Mouse (Mus musculus) neural tube, embryonic 14.5 days (tissue): ENCODE results near the gene Dock4. TPM values are rescaled to one million over a fixed set of nuclear protein-coding genes. Genes with fewer than 3 reads are reported as not detected.

Source experiments
- ATAC-seq: fragments of 200-750 bp; cut with Nextera tagmentation; 2 replicates; pipeline ENCODE4 v1.8.0; 2017; ENCODE audit warnings: low read depth, mild to moderate bottlenecking, moderate TSS enrichment, moderate library complexity
- H3K27ac ChIP-seq: fragments of 300-500 bp; sonication (generic); 2 replicates; pipeline ENCODE4 v1.5.1; 2014; ENCODE audit warnings: low read depth, mild to moderate bottlenecking, control low read depth, low read length, moderate library complexity, mixed read lengths
- H3K27me3 ChIP-seq: fragments of 300-500 bp; sonication (generic); 2 replicates; pipeline ENCODE4 v1.6.1; 2014; ENCODE audit warnings: low read length; ENCODE audit not compliant: control insufficient read depth, insufficient read depth
- H3K36me3 ChIP-seq: fragments of 300-500 bp; sonication (generic); 2 replicates; pipeline ENCODE4 v1.6.1; 2014; ENCODE audit warnings: low read length, mixed read lengths; ENCODE audit not compliant: control insufficient read depth, insufficient read depth
- H3K4me1 ChIP-seq: fragments of 300-500 bp; sonication (generic); 2 replicates; pipeline ENCODE4 v1.6.1; 2014; ENCODE audit warnings: low read length; ENCODE audit not compliant: control insufficient read depth, insufficient read depth
- H3K4me2 ChIP-seq: fragments of 300-500 bp; sonication (generic); 2 replicates; pipeline ENCODE4 v1.6.1; 2014; ENCODE audit warnings: mild to moderate bottlenecking, low read depth, low read length, control low read depth
- H3K4me3 ChIP-seq: fragments of 300-500 bp; sonication (generic); 2 replicates; pipeline ENCODE4 v1.5.1; 2014; ENCODE audit warnings: low read depth, low read length, control low read depth, mixed read lengths
- H3K9ac ChIP-seq: fragments of 300-500 bp; sonication (generic); replicated peaks from 2 replicates; pipeline ENCODE4 v1.6.1; 2014; ENCODE audit warnings: low read depth, mild to moderate bottlenecking, control low read depth, low read length, mixed read lengths
- H3K9me3 ChIP-seq: fragments of 300-500 bp; sonication (generic); 2 replicates; pipeline ENCODE4 v1.6.1; 2016; ENCODE audit warnings: low read length; ENCODE audit not compliant: control insufficient read depth
- WGBS: fragments of 180-500 bp; shearing (Covaris S2); extraction: QIAGEN DNeasy Blood & Tissue Kit; methylation state at CpG from one replicate; pipeline ENCODE4 v1.1.7; 2014; 5-methylcytosine and 5-hydroxymethylcytosine counted together
- polyA plus RNA-seq: library from polyadenylated mRNA; unstranded; fragments of >200 nt; fragmentation: Nextera tagmentation; extraction: Ambion mirVana; gene quantifications from 2 replicates; pipeline ENCODE4 v1.2.1, GENCODE M21; 2014

The Dock4 gene
- polyA plus RNA-seq, 1 experiment from 2014 or later = 45.4 TPM

DNA sequence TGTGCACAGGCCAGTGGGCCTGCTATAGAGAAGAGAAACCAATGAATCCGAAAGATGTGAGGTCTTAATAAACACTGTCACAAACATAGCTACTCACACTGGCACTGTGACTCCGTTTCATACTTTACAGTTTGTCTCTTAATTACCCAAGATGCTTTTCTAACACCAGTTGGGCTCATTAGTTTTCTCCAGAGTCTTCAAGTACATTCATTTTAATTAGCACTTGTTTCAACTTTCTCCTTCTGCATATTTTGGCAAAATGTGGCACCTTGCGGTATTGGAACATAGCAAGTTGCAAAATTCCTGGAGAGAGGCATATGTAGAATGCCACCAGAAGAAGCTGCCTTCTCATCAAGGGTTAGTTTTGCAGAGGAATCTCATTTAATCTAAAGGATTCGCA is 252.6 kb downstream of the Dock4 start:
- Histone ChIP-seq H3K27ac (no peak overlapping the region), H3K9me3 (no peaks in the 10 kb centered on the region), H3K4me2 (no peak overlapping the region), H3K9ac (no peak overlapping the region), H3K4me3 (no peak overlapping the region), H3K27me3 (no peaks in the 10 kb centered on the region), H3K36me3 (no peaks in the 10 kb centered on the region), H3K4me1 (0 out of 2 replicates have a peak, but pooled peaks cover 2% of the 10 kb centered on the region)
- WGBS = 91% methylated on average over 4 of the region's 4 CpGs
- ATAC-seq = no peak

DNA sequence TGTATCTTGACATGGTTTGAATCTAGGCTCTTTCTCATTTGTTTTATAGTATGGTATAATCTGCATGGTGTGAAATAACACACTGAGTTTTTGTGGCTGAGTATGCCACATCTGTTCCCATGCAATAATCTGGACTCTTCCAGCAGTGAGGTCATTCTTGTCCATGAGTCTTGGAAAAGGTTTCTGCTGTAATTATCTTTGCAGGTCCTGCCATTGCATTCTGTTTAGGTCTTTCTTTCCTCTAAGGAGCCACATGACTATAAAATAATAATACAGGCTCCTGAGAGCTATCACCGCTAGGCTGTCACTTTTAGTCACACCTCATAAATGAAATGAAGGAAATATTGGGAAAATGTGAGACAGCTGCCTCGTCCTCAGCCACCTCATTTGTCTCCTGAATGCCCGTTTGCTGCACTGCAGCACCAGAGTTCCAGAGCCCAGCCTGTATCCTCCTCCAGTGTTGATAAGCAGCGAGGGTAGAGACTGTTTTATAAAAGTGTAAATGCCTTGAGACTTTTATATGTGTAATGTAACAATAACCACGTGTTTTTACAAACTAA is 256.6 kb downstream of the Dock4 start:
- Histone ChIP-seq H3K4me2 (no peak overlapping the region), H3K27ac (no peak overlapping the region), H3K27me3 (no peaks in the 10 kb centered on the region), H3K4me1 (no peaks in the 10 kb centered on the region), H3K36me3 (peaks cover 4% of the 10 kb centered on the region; the same call in 1 of the 2 replicates), H3K4me3 (no peak overlapping the region), H3K9ac (no peak overlapping the region), H3K9me3 (no peaks in the 10 kb centered on the region)
- WGBS = 58% methylated on average over 5 of the region's 5 CpGs
- no peak for ATAC-seq

DNA sequence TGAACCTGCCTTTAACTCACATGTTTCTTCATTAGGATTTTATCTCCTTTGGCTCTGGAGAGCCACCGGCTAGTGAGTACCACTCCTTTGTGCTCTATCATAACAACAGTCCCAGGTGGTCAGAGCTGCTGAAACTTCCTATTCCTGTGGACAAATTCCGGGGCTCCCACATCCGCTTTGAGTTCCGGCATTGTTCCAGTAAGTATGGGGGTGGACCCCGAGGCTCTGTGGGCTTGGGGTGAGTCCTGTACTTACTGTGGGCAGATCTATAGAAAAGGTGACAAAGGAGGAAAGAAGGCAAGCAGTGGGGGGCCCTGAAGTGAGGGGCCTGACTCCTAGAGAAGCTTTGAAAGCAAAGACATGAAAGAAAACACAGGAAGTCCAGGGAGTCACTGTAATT is 258.5 kb downstream of the Dock4 start:
- Histone ChIP-seq H3K36me3 (peaks cover 7% of the 10 kb centered on the region; the same call in 1 of the 2 replicates), H3K4me1 (no peaks in the 10 kb centered on the region), H3K9ac (no peak overlapping the region), H3K27ac (no peak overlapping the region), H3K27me3 (no peaks in the 10 kb centered on the region), H3K4me3 (no peak overlapping the region), H3K4me2 (no peak overlapping the region), H3K9me3 (no peaks in the 10 kb centered on the region)
- no peak for ATAC-seq
- 22% methylated on average over 5 of the region's 5 CpGs for WGBS

DNA sequence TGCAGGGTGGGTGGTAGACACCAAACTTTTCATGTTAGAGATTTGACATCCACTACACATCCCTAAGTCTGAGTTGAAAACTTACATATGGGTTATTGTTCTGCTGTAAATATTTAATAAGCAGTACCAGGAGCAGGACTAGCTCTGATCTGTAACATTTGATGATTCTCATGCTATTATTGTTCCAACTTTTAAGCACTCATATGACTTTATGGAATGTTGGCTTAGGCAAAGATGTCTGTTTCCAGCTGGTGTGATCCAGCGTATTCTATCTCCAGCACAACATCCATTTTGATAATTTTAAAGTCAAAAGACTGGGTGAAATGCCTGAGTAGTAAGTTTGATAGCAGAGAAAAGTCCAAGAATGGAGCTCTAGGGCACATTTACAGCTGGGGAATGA is 261.4 kb downstream of the Dock4 start:
- Histone ChIP-seq H3K9me3 (no peaks in the 10 kb centered on the region), H3K27ac (no peak overlapping the region), H3K36me3 (peaks cover 11% of the 10 kb centered on the region; the same call in 1 of the 2 replicates), H3K4me1 (no peaks in the 10 kb centered on the region), H3K9ac (no peak overlapping the region), H3K27me3 (no peaks in the 10 kb centered on the region), H3K4me2 (no peak overlapping the region), H3K4me3 (no peak overlapping the region)
- no peak for ATAC-seq
- WGBS = 98% methylated on average over 1 of the region's 1 CpGs

DNA sequence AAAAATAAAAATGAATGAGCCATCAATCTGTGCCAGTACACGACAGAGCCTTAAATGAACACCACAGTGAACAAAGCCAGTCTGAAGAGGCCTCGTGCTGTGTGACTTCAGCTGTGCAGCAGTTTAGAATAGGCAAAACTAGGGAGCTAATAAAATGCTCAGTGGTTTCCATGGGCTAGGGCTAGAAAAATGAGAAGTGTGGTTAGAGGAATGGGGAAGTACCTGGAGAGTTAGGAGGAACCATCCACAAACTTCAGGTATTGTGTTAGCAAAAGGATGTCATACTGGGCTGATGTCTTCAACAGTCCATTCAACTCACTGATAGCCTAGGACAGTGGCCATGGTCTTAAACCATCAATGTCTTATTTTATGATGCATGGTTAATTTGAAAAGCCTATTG is 263.3 kb downstream of the Dock4 start:
- Histone ChIP-seq H3K4me2 (no peak overlapping the region), H3K4me3 (no peak overlapping the region), H3K4me1 (no peaks in the 10 kb centered on the region), H3K9me3 (no peaks in the 10 kb centered on the region), H3K9ac (no peak overlapping the region), H3K27ac (no peak overlapping the region), H3K27me3 (no peaks in the 10 kb centered on the region), H3K36me3 (0 out of 2 replicates have a peak, but pooled peaks cover 7% of the 10 kb centered on the region)
- 33% methylated on average over 2 of the region's 2 CpGs for WGBS
- no peak for ATAC-seq

DNA sequence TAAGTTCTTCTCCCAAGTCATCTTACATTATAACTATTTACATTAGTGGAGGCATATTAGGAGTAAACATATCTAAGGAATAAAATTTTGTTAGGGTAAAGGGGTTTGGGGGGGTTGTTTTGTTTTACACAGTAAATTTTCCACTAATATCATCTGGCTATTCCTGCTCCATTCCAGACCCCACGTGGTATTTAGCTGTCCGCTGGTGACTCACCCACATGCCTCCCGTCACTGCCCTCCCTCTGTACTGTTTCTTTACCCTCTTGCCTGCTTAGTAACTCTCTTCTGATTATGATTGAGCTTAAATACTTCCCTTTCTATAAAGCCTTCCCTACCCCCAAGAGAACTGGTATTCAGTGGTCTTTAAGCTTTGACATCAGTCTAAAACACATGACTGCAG is 266.5 kb downstream of the Dock4 start:
- 97% methylated on average over 3 of the region's 3 CpGs for WGBS
- no peak for ATAC-seq
- no peak overlapping the region for H3K9ac ChIP-seq

DNA sequence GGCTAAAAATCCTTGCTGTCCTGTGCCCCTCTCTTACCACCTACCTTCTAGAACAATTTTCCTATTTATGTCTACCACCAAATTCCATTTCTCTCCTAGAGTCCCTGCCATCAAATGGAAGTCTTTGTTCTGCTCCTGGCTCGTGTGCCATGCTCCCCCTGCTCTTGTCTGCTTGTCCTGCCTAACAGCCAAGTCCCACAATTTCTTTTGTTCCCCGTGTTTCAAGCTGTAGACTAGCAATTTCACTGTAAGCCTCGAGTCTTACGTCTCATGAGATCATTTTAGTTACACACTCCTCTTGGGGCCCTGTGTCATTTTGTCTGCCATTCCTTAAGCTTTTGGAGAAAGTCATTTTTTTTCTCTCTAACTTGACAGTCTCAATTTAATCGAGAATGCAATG is 268.5 kb downstream of the Dock4 start:
- ATAC-seq = no peak
- WGBS = 38% methylated on average over 5 of the region's 5 CpGs
- H3K27ac ChIP-seq = no peak overlapping the region

More for the DNA sequence above, 266.5 kb downstream of the Dock4 start:
- no peak overlapping the region for H3K4me3 ChIP-seq
- no peak overlapping the region for H3K27ac ChIP-seq
- H3K4me1 ChIP-seq = no peaks in the 10 kb centered on the region
- no peaks in the 10 kb centered on the region for H3K27me3 ChIP-seq
- H3K9me3 ChIP-seq = no peaks in the 10 kb centered on the region
- 0 out of 2 replicates have a peak, but pooled peaks cover 7% of the 10 kb centered on the region for H3K36me3 ChIP-seq
- H3K4me2 ChIP-seq = no peak overlapping the region

DNA sequence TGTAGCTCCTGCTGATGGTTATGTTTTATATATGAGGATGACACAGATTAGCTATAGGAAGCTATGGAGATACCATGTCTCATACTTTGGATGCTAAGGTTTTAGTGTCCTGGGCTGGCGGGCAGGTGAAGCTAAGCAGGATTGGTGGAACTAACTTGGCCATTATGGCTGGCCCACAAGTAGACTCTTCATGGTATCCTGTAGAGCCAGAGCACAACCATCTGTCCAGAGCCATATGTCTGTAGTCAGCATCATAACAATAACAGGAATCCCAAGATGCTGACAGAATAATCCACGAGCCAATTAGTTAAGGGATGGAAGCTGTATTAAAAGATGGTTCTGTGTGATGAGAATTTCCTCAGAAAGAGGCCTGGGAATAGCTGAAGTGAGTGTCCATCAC is 269.4 kb downstream of the Dock4 start:
- H3K4me1 ChIP-seq = no peaks in the 10 kb centered on the region
- no peak for ATAC-seq
- no peak overlapping the region for H3K9ac ChIP-seq
- H3K36me3 ChIP-seq = 0 out of 2 replicates have a peak, but pooled peaks cover 4% of the 10 kb centered on the region
- H3K4me3 ChIP-seq = no peak overlapping the region
- H3K27ac ChIP-seq = no peak overlapping the region
- H3K4me2 ChIP-seq = no peak overlapping the region
- 83% methylated on average over 2 of the region's 2 CpGs for WGBS
- H3K9me3 ChIP-seq = no peaks in the 10 kb centered on the region
- H3K27me3 ChIP-seq = no peaks in the 10 kb centered on the region

More for the DNA sequence above, 268.5 kb downstream of the Dock4 start:
- H3K4me1 ChIP-seq = no peaks in the 10 kb centered on the region
- no peak overlapping the region for H3K4me2 ChIP-seq
- H3K27me3 ChIP-seq = no peaks in the 10 kb centered on the region
- H3K9me3 ChIP-seq = no peaks in the 10 kb centered on the region
- no peak overlapping the region for H3K4me3 ChIP-seq
- H3K36me3 ChIP-seq = 0 out of 2 replicates have a peak, but pooled peaks cover 4% of the 10 kb centered on the region
- H3K9ac ChIP-seq = no peak overlapping the region

DNA sequence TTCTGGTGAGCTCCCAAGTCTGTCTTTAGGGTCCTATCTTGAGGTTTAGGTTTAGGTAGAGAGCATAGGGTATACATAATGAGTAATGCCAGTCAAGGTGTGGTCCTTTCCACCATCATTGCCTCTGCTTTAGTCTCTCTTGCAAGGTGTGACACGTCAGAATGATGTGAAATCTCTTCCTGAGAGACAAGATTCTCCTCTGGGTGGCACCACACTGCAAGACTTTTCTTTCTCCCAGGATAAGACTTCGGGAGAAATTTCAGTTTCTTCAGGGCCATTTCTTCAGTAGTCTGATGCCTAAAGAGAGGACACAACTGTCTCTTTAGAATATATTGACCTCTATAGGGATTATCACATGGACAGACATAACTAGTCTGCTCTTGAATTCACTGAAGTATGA is 282.6 kb downstream of the Dock4 start:
- no peak for ATAC-seq
- WGBS = 76% methylated on average over 2 of the region's 2 CpGs

More for the DNA sequence above, 282.6 kb downstream of the Dock4 start:
- H3K9ac ChIP-seq = no peak overlapping the region
- no peaks in the 10 kb centered on the region for H3K9me3 ChIP-seq
- no peaks in the 10 kb centered on the region for H3K4me1 ChIP-seq
- no peak overlapping the region for H3K4me2 ChIP-seq
- no peak overlapping the region for H3K4me3 ChIP-seq
- no peak overlapping the region for H3K27ac ChIP-seq
- 0 out of 2 replicates have a peak, but pooled peaks cover 3% of the 10 kb centered on the region for H3K36me3 ChIP-seq
- no peaks in the 10 kb centered on the region for H3K27me3 ChIP-seq
